In genomic region chr7:19301461-19302263, GRCm38 (mm10) we compare ENCODE assay signal across 8 mouse cellular contexts. TPM values are rescaled to one million over a fixed set of nuclear protein-coding genes. Genes with fewer than 3 reads are reported as not detected.
DNase-seq lines count a peak whose midpoint lies in the region; ATAC-seq and TF ChIP-seq lines count a peak whose summit lies in the region.

No protein-coding gene starts in this region.

- WGBS in liver, embryonic 11.5 days = 13% methylated on average over 16 of the region's 16 CpGs
- 11% methylated on average over 16 of the region's 16 CpGs for WGBS in embryonic facial prominence, embryonic 15.5 days
- 10% methylated on average over 16 of the region's 16 CpGs for whole genome bisulfite sequencing in limb, embryonic 10.5 days
- WGBS in olfactory bulb, adult 2 months = 7% methylated on average over 16 of the region's 16 CpGs

- no peak for TF ChIP-seq CTCF in olfactory bulb, adult 2 months (IDR thresholded peaks at IDR 0.05; ENCODE audit: insufficient read depth, low read depth, low read length)

- H3K27me3 ChIP-seq in liver, embryonic 11.5 days (replicated peaks; ENCODE audit: control insufficient read depth, insufficient read depth, low read length) = peaks cover 54% of the 10 kb centered on the region
- peaks cover 55% of the 10 kb centered on the region for H3K27me3 ChIP-seq in embryonic facial prominence, embryonic 15.5 days
- peaks cover 56% of the 10 kb centered on the region for H3K27me3 ChIP-seq in limb, embryonic 10.5 days (ENCODE audit: low read depth, poor library complexity, severe bottlenecking)

- no peak for TF ChIP-seq POLR2A in olfactory bulb, adult 2 months (IDR thresholded peaks at IDR 0.05; ENCODE audit: insufficient read depth, low read depth, low read length)

- no peaks in the 10 kb centered on the region for H3K9me3 ChIP-seq in liver, embryonic 11.5 days (ENCODE audit: control insufficient read depth, low read length)
- H3K9me3 ChIP-seq in embryonic facial prominence, embryonic 15.5 days (replicated peaks) = no peaks in the 10 kb centered on the region
- no peaks in the 10 kb centered on the region for H3K9me3 ChIP-seq in limb, embryonic 10.5 days (replicated peaks)

- ATAC-seq in liver, embryonic 11.5 days (replicated peaks; ENCODE audit: low FRiP score) = no peak
- ATAC-seq in embryonic facial prominence, embryonic 15.5 days (ENCODE audit: insufficient number of reproducible peaks, low FRiP score, low TSS enrichment, low read depth) = no peak

- H3K4me1 ChIP-seq in liver, embryonic 11.5 days (replicated peaks; ENCODE audit: control insufficient read depth, insufficient read depth, low read length) = peaks cover 6% of the 10 kb centered on the region
- H3K4me1 ChIP-seq in embryonic facial prominence, embryonic 15.5 days = peaks cover 30% of the 10 kb centered on the region
- peaks cover 30% of the 10 kb centered on the region for H3K4me1 ChIP-seq in limb, embryonic 10.5 days
- peaks cover 25% of the 10 kb centered on the region for H3K4me1 ChIP-seq in olfactory bulb, adult 2 months (ENCODE audit: control insufficient read depth, insufficient read depth, low read length)

- no peak overlapping the region for H3K27ac ChIP-seq in liver, embryonic 11.5 days (ENCODE audit: low read depth, low read length)
- no peak overlapping the region for H3K27ac ChIP-seq in embryonic facial prominence, embryonic 15.5 days (replicated peaks)
- H3K27ac ChIP-seq in limb, embryonic 10.5 days = no peak overlapping the region
- H3K27ac ChIP-seq in olfactory bulb, adult 2 months (ENCODE audit: insufficient read depth, low read depth, low read length) = no peak overlapping the region

- H3K36me3 ChIP-seq in liver, embryonic 11.5 days (ENCODE audit: control insufficient read depth, insufficient read depth, low read length) = no peaks in the 10 kb centered on the region
- H3K36me3 ChIP-seq in embryonic facial prominence, embryonic 15.5 days = no peaks in the 10 kb centered on the region
- no peaks in the 10 kb centered on the region for H3K36me3 ChIP-seq in limb, embryonic 10.5 days

- no peak overlapping the region for H3K9ac ChIP-seq in liver, embryonic 11.5 days (ENCODE audit: low read depth, low read length)
- 0 out of 2 replicates have a peak overlapping the region, but pooled peaks have one; percentile 15 for H3K9ac ChIP-seq in embryonic facial prominence, embryonic 15.5 days

- peak overlapping the region; percentile 10; the same call in 1 of the 2 replicates for H3K4me3 ChIP-seq in liver, embryonic 11.5 days (ENCODE audit: low read depth, low read length)
- H3K4me3 ChIP-seq in embryonic facial prominence, embryonic 15.5 days (replicated peaks) = peak overlapping the region; percentile 53
- peak overlapping the region; percentile 51 for H3K4me3 ChIP-seq in limb, embryonic 10.5 days
- H3K4me3 ChIP-seq in olfactory bulb, adult 2 months (ENCODE audit: insufficient read depth, low read depth, low read length) = peak overlapping the region; percentile 9

- peak overlapping the region; percentile 38 for H3K4me2 ChIP-seq in liver, embryonic 11.5 days
- H3K4me2 ChIP-seq in embryonic facial prominence, embryonic 15.5 days (replicated peaks) = peak overlapping the region; percentile 46

- no peak for DNase-seq in liver, embryonic 11.5 days (ENCODE audit: low spot score)
- no peak for DNase-seq in liver
- DNase-seq in limb, embryonic 10.5 days (ENCODE audit: low spot score) = no peak
- DNase-seq in spleen, adult 18-20 months = no peak
- DNase-seq in thymus, postnatal 0 days (ENCODE audit: low spot score) = no peak
- DNase-seq in ovary, postnatal 36 days (ENCODE audit: low spot score) = no peak

RNA-seq across cellular contexts. Expression of gene Fosb, which starts 8.2 kb away (rescaled TPM):
- polyA plus RNA-seq in liver, embryonic 11.5 days (2014; fragmentation: Nextera tagmentation; extraction: Ambion mirVana) = 0.07 TPM in 1 of 2 replicates, not detected in the other
- 0.21 and 0.69 TPM in 2 replicates for polyA plus RNA-seq in embryonic facial prominence, embryonic 15.5 days (2015; fragmentation: Nextera tagmentation; extraction: Ambion mirVana)
- polyA plus RNA-seq in limb, embryonic 10.5 days (2016; fragmentation: Nextera tagmentation; extraction: Ambion mirVana) = 0.04 and 0.11 TPM in 2 replicates
- not detected in 2 replicates for polyA plus RNA-seq in olfactory bulb, adult 2 months (2012; ENCODE audit: insufficient read depth, insufficient read length, low replicate concordance, missing spikeins)
- 0.19 and 0.21 TPM in 2 replicates for polyA plus RNA-seq in thymus, postnatal 0 days (2015; fragmentation: Nextera tagmentation; extraction: Ambion mirVana)

RNA-seq across cellular contexts. Expression of gene Rtn2, which starts 19.2 kb away (rescaled TPM):
- polyA plus RNA-seq in liver, embryonic 11.5 days (2014; fragmentation: Nextera tagmentation; extraction: Ambion mirVana) = 8.2 and 11.1 TPM in 2 replicates
- 39.2 and 41.9 TPM in 2 replicates for polyA plus RNA-seq in embryonic facial prominence, embryonic 15.5 days (2015; fragmentation: Nextera tagmentation; extraction: Ambion mirVana)
- polyA plus RNA-seq in limb, embryonic 10.5 days (2016; fragmentation: Nextera tagmentation; extraction: Ambion mirVana) = 5.5 and 5.6 TPM in 2 replicates
- polyA plus RNA-seq in olfactory bulb, adult 2 months (2012; ENCODE audit: insufficient read depth, insufficient read length, low replicate concordance, missing spikeins) = not detected in 2 replicates
- 1.6 and 2.2 TPM in 2 replicates for polyA plus RNA-seq in thymus, postnatal 0 days (2015; fragmentation: Nextera tagmentation; extraction: Ambion mirVana)

RNA-seq across cellular contexts. Expression of gene Ppm1n, which starts 21.8 kb away (rescaled TPM):
- not detected in 2 replicates for polyA plus RNA-seq in liver, embryonic 11.5 days (2014; fragmentation: Nextera tagmentation; extraction: Ambion mirVana)
- 0.14 and 0.41 TPM in 2 replicates for polyA plus RNA-seq in embryonic facial prominence, embryonic 15.5 days (2015; fragmentation: Nextera tagmentation; extraction: Ambion mirVana)
- polyA plus RNA-seq in limb, embryonic 10.5 days (2016; fragmentation: Nextera tagmentation; extraction: Ambion mirVana) = 0.16 and 0.39 TPM in 2 replicates
- polyA plus RNA-seq in olfactory bulb, adult 2 months (2012; ENCODE audit: insufficient read depth, insufficient read length, low replicate concordance, missing spikeins) = not detected in 2 replicates
- polyA plus RNA-seq in thymus, postnatal 0 days (2015; fragmentation: Nextera tagmentation; extraction: Ambion mirVana) = 0.27 and 0.30 TPM in 2 replicates

RNA-seq across cellular contexts. Expression of gene Vasp, which starts 30.0 kb away (rescaled TPM):
- 85.9 and 87.5 TPM in 2 replicates for polyA plus RNA-seq in liver, embryonic 11.5 days (2014; fragmentation: Nextera tagmentation; extraction: Ambion mirVana)
- polyA plus RNA-seq in embryonic facial prominence, embryonic 15.5 days (2015; fragmentation: Nextera tagmentation; extraction: Ambion mirVana) = 85.2 TPM in 2 replicates
- polyA plus RNA-seq in limb, embryonic 10.5 days (2016; fragmentation: Nextera tagmentation; extraction: Ambion mirVana) = 68.1 and 75.7 TPM in 2 replicates
- not detected in 2 replicates for polyA plus RNA-seq in olfactory bulb, adult 2 months (2012; ENCODE audit: insufficient read depth, insufficient read length, low replicate concordance, missing spikeins)
- polyA plus RNA-seq in thymus, postnatal 0 days (2015; fragmentation: Nextera tagmentation; extraction: Ambion mirVana) = 74.3 and 75.3 TPM in 2 replicates

RNA-seq across cellular contexts. Expression of gene Ercc1, which starts 42.9 kb away (rescaled TPM):
- polyA plus RNA-seq in liver, embryonic 11.5 days (2014; fragmentation: Nextera tagmentation; extraction: Ambion mirVana) = 46.4 and 46.8 TPM in 2 replicates
- polyA plus RNA-seq in embryonic facial prominence, embryonic 15.5 days (2015; fragmentation: Nextera tagmentation; extraction: Ambion mirVana) = 83.0 and 85.5 TPM in 2 replicates
- polyA plus RNA-seq in limb, embryonic 10.5 days (2016; fragmentation: Nextera tagmentation; extraction: Ambion mirVana) = 97.8 and 101 TPM in 2 replicates
- polyA plus RNA-seq in olfactory bulb, adult 2 months (2012; ENCODE audit: insufficient read depth, insufficient read length, low replicate concordance, missing spikeins) = not detected in 2 replicates
- 59.6 and 67.1 TPM in 2 replicates for polyA plus RNA-seq in thymus, postnatal 0 days (2015; fragmentation: Nextera tagmentation; extraction: Ambion mirVana)
